Mouse (Mus musculus): ENCODE results near the gene Snrk.

GRCm38 (mm10) chr9:122110921-122111320, 6.1 kb upstream of the Snrk start:
- TF ChIP-seq EP300 (optimal IDR thresholded peaks at IDR 0.05) (no peak), CTCF (IDR thresholded peaks at IDR 0.05; ENCODE audit: low read depth) (no peak)

Data from stomach, postnatal 0 days (tissue).